Mouse (Mus musculus): ENCODE measurements around the gene Dbf4. TPM values are rescaled to one million over a fixed set of nuclear protein-coding genes. Genes with fewer than 3 reads are reported as not detected.

Gene Dbf4
- polyA plus RNA-seq, 1 experiment from 2014 or later = 62.5 TPM

DNA sequence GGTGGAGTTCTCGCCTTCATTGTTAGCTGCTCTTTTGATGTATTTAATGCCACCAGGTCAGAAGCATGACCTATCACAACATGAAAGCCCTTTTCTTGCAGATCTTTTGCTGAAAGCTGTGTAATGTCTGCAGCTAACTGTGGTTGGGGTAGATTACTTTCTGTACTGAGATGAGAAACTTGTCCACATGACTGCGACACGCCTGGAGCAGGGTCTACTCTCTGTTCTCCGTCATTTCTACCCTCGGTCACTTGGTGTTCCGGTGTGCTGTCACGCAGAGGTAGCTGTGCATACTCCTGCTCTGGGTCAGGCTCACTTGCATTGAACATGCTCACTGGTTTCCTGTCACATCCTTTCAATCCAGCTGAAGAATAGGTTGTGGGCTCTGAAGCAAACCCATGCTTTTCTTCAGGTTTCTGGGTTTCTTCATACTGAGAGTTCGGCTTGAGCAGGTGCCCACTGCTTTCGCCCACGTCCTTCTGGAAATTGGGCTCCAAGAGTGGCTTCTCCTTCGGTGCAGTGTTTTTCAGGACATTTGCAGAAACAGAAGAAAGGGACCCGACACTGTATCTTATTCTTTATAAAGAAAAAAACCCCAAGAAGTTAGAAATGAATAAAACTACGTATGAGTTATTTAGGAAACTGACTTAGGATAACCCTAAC is 24.8 kb downstream of the Dbf4 start:
- no peaks in the 10 kb centered on the region for H3K9me3 ChIP-seq (replicated peaks)
- H3K27me3 ChIP-seq (ENCODE audit: low read depth, poor library complexity, severe bottlenecking) = no peaks in the 10 kb centered on the region
- WGBS = 93% methylated on average over 13 of the region's 13 CpGs
- no peak overlapping the region for H3K4me3 ChIP-seq
- H3K36me3 ChIP-seq = peaks cover 80% of the 10 kb centered on the region
- DNase-seq (ENCODE audit: low spot score) = no peak
- no peak overlapping the region for H3K27ac ChIP-seq (replicated peaks)
- no peaks in the 10 kb centered on the region for H3K4me1 ChIP-seq

GRCm38 (mm10) chr5:8393891-8394583 is 28.5 kb downstream of the Dbf4 start:
- Histone ChIP-seq H3K4me3 (no peak overlapping the region), H3K4me1 (no peaks in the 10 kb centered on the region), H3K9me3 (replicated peaks) (no peaks in the 10 kb centered on the region), H3K27me3 (ENCODE audit: low read depth, poor library complexity, severe bottlenecking) (no peaks in the 10 kb centered on the region), H3K27ac (replicated peaks) (no peak overlapping the region), H3K36me3 (peaks cover 44% of the 10 kb centered on the region)
- 66% methylated on average over 1 of the region's 1 CpGs for WGBS
- DNase-seq (ENCODE audit: low spot score) = no peak

GRCm38 (mm10) chr5:8374297-8374906 is 48.1 kb downstream of the Dbf4 start:
- no peaks in the 10 kb centered on the region for H3K9me3 ChIP-seq (replicated peaks)
- H3K4me3 ChIP-seq = no peak overlapping the region
- no peak for DNase-seq (ENCODE audit: low spot score)
- 85% methylated on average over 5 of the region's 5 CpGs for WGBS
- H3K27ac ChIP-seq (replicated peaks) = no peak overlapping the region
- H3K27me3 ChIP-seq (ENCODE audit: low read depth, poor library complexity, severe bottlenecking) = no peaks in the 10 kb centered on the region
- H3K36me3 ChIP-seq = no peaks in the 10 kb centered on the region
- H3K4me1 ChIP-seq = no peaks in the 10 kb centered on the region

- no peaks in the 10 kb centered on the region for H3K4me1 ChIP-seq
- WGBS = 84% methylated on average over 4 of the region's 4 CpGs
- no peak overlapping the region for H3K4me3 ChIP-seq
- no peak for DNase-seq (ENCODE audit: low spot score)
- no peaks in the 10 kb centered on the region for H3K9me3 ChIP-seq (replicated peaks)
- H3K27me3 ChIP-seq (ENCODE audit: low read depth, poor library complexity, severe bottlenecking) = peaks cover 8% of the 10 kb centered on the region
- H3K36me3 ChIP-seq = no peaks in the 10 kb centered on the region
- no peak overlapping the region for H3K27ac ChIP-seq (replicated peaks)
Measured at GRCm38 (mm10) chr5:8373415-8373814, 49.1 kb downstream of the Dbf4 start.

DNA sequence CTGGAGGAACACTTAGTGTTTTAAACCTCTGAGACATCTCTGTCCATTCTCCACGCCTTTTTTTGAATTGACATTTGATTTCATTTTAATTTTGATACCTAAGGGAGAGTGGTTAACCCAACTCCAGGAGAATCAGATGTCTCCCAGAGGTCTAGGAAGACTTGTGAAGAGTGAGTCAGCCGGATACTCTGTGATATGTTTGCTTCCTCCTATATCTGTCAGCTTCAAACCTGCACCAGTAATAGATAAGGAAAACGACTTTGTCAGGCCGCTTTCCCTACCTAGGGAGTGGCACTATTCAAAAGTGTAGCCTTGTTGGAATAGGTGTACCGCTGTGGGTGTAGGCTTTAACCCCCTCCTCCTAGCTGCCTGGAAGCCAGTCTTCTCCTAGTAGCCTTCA is 53.7 kb downstream of the Dbf4 start:
- H3K4me1 ChIP-seq = peaks cover 12% of the 10 kb centered on the region
- whole genome bisulfite sequencing = 81% methylated on average over 5 of the region's 5 CpGs
- no peaks in the 10 kb centered on the region for H3K9me3 ChIP-seq (replicated peaks)

DNA sequence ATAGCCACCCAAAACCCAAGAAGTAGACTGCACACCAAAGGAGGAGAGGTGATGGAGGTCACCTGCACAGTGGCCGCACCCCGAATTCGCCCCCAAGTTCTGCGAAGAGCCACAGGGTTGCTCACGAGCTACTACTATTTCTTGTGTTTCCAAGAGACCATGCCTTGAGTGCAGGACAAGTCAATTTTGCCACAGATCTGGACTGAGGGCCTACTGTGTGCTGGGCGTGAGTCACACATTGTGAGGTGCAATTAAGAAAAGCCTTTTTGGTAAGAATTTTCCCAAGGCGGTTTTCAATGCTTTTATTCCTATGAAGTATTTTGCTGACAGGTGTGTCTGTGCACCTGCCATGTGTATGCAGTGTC is 54.2 kb downstream of the Dbf4 start:
- H3K4me3 ChIP-seq = peak overlapping the region; percentile 76
- H3K36me3 ChIP-seq = no peaks in the 10 kb centered on the region
- 40% methylated on average over 7 of the region's 7 CpGs for WGBS
- H3K27ac ChIP-seq (replicated peaks) = peak overlapping the region; percentile 87
- no peak for DNase-seq (ENCODE audit: low spot score)
- H3K27me3 ChIP-seq (ENCODE audit: low read depth, poor library complexity, severe bottlenecking) = peaks cover 19% of the 10 kb centered on the region
- H3K4me1 ChIP-seq = peaks cover 12% of the 10 kb centered on the region
- no peaks in the 10 kb centered on the region for H3K9me3 ChIP-seq (replicated peaks)

More for the DNA sequence above, 53.7 kb downstream of the Dbf4 start:
- Histone ChIP-seq H3K36me3 (no peaks in the 10 kb centered on the region), H3K27me3 (ENCODE audit: low read depth, poor library complexity, severe bottlenecking) (peaks cover 19% of the 10 kb centered on the region), H3K27ac (replicated peaks) (no peak overlapping the region), H3K4me3 (no peak overlapping the region)
- no peak for DNase-seq (ENCODE audit: low spot score)

GRCm38 (mm10) chr5:8367614-8368327 is 54.7 kb downstream of the Dbf4 start, which contains the start of gene Adam22:
TSS of gene Adam22 (minus strand) at chr5:8368160.
- WGBS = under 1% methylated on average over 52 of the region's 55 CpGs
- Histone ChIP-seq H3K4me3 (peak within 1 kb of the TSS; percentile 76), H3K27me3 (ENCODE audit: low read depth, poor library complexity, severe bottlenecking) (peaks cover 19% of the 10 kb centered on the region), H3K4me1 (peaks cover 12% of the 10 kb centered on the region), H3K27ac (replicated peaks) (peak within 1 kb of the TSS; percentile 87), H3K36me3 (no peaks in the 10 kb centered on the region), H3K9me3 (replicated peaks) (no peaks in the 10 kb centered on the region)
- peak; percentile 76 for DNase-seq (ENCODE audit: low spot score)

DNA sequence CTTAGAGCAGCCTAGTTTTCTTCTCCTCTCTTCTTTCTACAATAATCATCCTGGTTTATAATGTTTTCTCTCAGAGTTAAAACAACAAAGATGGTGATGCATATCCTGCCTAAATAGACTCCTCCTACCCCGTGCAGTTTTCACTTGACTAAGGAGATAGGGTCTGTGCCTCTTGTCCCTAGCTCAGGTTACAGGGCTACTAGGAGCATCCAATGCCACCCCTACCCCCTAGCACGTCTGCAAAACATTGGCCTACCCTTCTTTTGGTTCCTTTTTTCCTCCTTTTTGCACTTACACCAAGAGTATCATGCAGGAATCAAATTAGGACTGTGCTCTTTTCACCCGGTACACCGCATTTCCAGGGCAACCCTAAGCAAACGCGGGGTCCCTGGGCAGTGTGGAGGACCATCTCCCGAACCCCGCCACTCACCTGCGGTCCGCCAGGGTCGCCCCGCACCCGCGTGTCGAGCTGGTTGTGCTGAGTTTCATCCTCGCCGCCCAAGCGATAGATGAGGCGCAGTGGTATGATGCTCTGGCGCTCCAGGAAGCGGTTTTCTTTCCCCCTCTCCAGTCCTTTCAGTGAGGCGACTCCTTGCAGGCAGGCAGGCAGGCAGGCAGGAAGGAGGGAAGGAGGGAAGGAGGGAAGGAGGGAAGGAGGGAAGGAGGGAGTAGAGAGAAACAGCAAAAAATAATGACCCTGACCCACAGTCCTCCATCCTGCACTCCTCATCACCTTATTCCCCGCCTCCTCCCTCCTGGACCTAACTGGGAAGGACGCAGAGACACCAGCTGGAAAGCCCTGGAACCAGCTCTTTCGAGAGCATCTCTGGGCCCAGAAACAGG is 55.5 kb downstream of the Dbf4 start:
- Histone ChIP-seq H3K27me3 (ENCODE audit: low read depth, poor library complexity, severe bottlenecking) (peaks cover 19% of the 10 kb centered on the region), H3K27ac (replicated peaks) (peak overlapping the region; percentile 87), H3K36me3 (no peaks in the 10 kb centered on the region), H3K4me3 (peak overlapping the region; percentile 76), H3K4me1 (peaks cover 12% of the 10 kb centered on the region), H3K9me3 (replicated peaks) (no peaks in the 10 kb centered on the region)
- WGBS = 1% methylated on average over 24 of the region's 25 CpGs
- peak; percentile 47 for DNase-seq (ENCODE audit: low spot score)

DNA sequence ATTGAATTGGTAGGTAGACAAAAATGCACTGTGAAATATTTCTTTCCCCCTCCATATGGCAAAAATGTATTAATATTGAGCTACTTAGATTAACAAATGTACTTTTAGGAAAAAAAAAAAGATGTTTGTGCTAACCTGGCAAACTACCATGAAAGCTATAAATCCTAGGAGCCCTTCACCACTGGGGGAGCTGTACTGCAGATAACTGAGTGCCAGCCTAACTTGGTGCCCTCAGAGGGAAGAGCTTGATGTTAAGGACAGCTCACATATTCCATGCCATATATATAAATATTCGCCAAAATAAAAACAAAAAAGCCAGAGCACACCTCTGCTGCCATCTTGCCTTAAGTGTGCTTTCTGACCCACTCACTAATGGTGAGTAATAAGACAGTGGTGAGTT is 60.2 kb downstream of the Dbf4 start:
- no peak for DNase-seq (ENCODE audit: low spot score)
- no peaks in the 10 kb centered on the region for H3K9me3 ChIP-seq (replicated peaks)
- H3K27ac ChIP-seq (replicated peaks) = no peak overlapping the region
- H3K27me3 ChIP-seq (ENCODE audit: low read depth, poor library complexity, severe bottlenecking) = peaks cover 8% of the 10 kb centered on the region; the same call in 1 of the 2 replicates
- peaks cover 16% of the 10 kb centered on the region for H3K4me1 ChIP-seq
- WGBS = 56% methylated on average over 1 of the region's 1 CpGs
- no peak overlapping the region for H3K4me3 ChIP-seq
- no peaks in the 10 kb centered on the region for H3K36me3 ChIP-seq

GRCm38 (mm10) chr5:8357677-8358076 is 64.8 kb downstream of the Dbf4 start:
- H3K27ac ChIP-seq (replicated peaks) = no peak overlapping the region
- no peaks in the 10 kb centered on the region for H3K9me3 ChIP-seq (replicated peaks)
- 80% methylated on average over 8 of the region's 8 CpGs for WGBS
- no peaks in the 10 kb centered on the region for H3K27me3 ChIP-seq (ENCODE audit: low read depth, poor library complexity, severe bottlenecking)
- no peaks in the 10 kb centered on the region for H3K36me3 ChIP-seq
- H3K4me3 ChIP-seq = no peak overlapping the region
- peaks cover 8% of the 10 kb centered on the region; the same call in 1 of the 2 replicates for H3K4me1 ChIP-seq
- no peak for DNase-seq (ENCODE audit: low spot score)

GRCm38 (mm10) chr5:8356885-8357651 is 65.4 kb downstream of the Dbf4 start:
- no peak for DNase-seq (ENCODE audit: low spot score)
- Histone ChIP-seq H3K4me1 (peaks cover 8% of the 10 kb centered on the region; the same call in 1 of the 2 replicates), H3K9me3 (replicated peaks) (no peaks in the 10 kb centered on the region), H3K27me3 (ENCODE audit: low read depth, poor library complexity, severe bottlenecking) (no peaks in the 10 kb centered on the region), H3K36me3 (no peaks in the 10 kb centered on the region), H3K4me3 (no peak overlapping the region), H3K27ac (replicated peaks) (no peak overlapping the region)
- 71% methylated on average over 13 of the region's 13 CpGs for WGBS

All from midbrain, embryonic 10.5 days (tissue).